Mouse (Mus musculus) brain, adult 2 months (tissue): ENCODE measurements around the gene Kcnk7.

Experiments
- DNase-seq: peaks from one replicate; pipeline ENCODE4 v3.0.0; 2011; ENCODE audit warnings: low read depth, low spot score

The Kcnk7 gene

DNA sequence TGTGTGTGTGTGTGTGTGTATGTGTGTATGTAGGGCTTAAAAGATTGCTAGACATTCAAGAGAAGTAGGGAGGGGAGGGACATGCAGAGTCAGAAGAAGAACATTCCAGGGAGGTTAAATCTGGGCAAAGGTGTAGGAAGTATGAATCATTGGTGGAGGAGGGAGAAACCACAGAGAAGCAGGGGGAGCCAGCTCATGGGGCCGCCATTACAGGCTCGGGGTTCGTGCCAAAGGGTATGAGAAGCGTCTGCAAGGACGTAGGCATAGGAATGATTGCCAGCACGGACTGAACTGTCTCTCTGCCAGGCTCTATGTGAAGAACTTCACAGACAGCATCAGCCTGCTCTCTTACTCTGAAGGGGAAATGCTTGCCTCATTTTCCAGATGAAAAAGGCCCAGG, 45.3 kb downstream of the Kcnk7 start:
- peak; percentile 80 for DNase-seq

DNA sequence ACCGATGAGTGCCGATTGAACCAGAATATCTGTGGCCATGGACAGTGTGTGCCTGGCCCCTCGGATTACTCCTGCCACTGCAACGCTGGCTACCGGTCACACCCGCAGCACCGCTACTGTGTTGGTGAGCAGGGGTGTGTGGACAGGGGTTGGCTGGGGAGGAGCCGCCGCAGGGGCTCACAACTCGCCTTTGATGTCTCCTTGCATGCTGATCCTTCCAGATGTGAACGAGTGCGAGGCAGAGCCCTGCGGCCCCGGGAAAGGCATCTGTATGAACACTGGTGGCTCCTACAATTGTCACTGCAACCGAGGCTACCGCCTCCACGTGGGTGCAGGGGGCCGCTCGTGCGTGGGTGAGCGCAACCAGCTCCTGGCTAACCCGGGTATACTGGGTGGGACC, 46.8 kb downstream of the Kcnk7 start:
- no peak for DNase-seq

DNA sequence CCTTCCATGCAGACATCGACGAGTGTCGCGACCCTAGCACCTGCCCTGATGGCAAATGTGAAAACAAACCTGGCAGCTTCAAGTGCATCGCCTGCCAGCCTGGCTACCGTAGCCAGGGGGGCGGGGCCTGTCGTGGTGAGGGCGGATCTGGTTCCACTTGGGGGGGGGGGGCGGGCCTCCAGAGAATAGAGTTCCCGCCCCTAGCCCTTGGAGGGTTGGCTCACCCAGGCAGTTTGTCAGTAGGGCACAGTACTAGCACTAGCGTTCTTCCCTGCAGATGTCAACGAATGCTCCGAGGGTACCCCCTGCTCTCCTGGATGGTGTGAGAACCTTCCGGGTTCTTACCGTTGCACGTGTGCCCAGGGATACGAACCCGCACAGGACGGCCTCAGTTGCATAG, 47.6 kb downstream of the Kcnk7 start:
- DNase-seq = no peak

DNA sequence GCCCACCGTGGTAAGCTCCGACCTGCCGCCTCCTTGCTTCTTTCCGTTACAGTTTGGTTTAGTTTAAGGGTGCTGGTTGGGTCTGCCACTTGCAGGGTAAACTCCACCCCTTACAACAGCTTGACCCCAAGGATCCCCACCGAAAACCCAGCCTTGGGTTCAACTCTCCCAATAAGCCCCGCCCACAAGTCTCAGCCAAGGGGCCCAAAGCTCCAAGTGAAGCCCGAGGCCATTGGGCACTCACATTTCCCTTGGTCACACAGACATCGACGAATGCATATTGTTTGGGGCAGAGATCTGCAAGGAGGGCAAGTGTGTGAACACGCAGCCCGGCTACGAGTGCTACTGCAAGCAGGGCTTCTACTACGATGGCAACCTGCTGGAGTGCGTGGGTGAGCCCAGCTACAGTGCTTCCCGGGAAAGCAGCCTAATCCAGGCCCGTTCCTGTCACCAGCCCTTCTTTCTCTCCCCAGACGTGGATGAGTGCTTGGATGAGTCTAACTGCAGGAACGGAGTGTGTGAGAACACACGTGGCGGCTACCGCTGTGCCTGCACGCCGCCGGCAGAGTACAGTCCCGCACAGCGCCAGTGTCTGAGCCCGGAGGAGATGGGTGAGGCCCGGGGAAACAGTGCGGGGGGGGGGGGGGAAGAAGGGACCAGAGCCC, 52.3 kb downstream of the Kcnk7 start:
- peak; percentile 93 for DNase-seq
